Mouse (Mus musculus): Measurements from ENCODE around the gene Txndc2.
"Not testable (repeated sequence)": the region's sequence is repeated elsewhere in the genome, so short reads cannot be mapped to it uniquely, and the experiment has no call there.

Txndc2 gene

DNA sequence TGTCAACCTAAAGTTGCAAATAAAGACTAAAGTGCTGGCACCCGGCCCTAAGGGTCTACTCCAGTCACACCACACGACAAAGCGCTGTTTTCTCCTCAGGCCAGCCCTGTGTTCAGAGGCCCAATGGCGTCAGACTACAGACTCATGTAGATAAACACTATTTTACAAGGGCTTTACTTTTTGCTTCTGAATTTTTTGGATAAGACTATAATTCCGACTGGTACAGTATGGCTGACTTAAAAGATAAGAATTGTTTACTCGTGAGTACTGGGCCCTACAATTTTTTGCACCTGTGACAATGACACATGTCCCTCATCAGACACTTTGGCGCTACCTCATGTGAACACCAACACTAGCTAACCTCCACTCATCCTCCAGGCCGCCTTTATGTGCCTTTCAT is 14.1 kb upstream of the Txndc2 start:
- DNase-seq (ENCODE audit: low spot score in 2 of 2): no peak

GRCm38 (mm10) chr17:65655608-65656007 is 13.6 kb upstream of the Txndc2 start:
- no peak for DNase-seq (ENCODE audit: low spot score in 2 of 2)

DNA sequence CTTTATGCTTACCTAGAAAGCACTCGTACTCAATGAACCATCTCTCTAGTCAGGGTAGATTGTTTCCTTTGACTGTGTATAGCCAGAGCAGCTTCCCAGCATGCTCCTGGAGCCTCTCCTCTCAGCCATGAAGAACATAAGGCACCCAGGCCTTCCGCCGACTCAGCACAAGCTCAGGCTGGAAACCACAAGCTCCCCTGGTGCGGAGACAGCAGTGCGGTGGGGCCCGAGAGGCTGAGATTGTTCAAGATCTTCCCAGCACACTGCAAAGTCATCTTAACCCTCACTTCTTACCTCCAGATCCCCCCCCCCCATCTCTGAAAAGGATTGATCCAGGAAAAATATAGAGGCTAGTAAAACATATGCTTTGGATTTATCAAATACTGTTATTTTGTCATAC is 8.6 kb upstream of the Txndc2 start:
- DNase-seq (ENCODE audit: low spot score in 2 of 2): no peak

DNA sequence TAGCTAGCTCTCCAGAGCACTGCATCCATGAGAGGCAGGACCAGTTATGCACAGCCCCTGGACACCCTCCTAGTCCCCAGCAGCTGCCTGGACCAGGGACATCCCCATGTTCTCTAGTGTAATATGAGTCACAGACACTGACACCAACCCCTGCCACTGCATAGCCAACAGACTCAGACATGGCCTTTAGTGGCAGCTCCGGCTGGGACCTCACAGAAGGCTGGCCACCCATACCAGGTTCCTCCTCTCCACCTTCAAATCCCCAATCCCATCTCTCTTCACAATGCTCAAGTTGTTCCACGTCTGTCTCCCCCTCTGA is 7.2 kb upstream of the Txndc2 start:
- DNase-seq (ENCODE audit: low spot score in 2 of 2): no peak

- DNase-seq (ENCODE audit: low spot score in 2 of 2): no peak
Measured at GRCm38 (mm10) chr17:65648371-65649174, 6.6 kb upstream of the Txndc2 start.

DNA sequence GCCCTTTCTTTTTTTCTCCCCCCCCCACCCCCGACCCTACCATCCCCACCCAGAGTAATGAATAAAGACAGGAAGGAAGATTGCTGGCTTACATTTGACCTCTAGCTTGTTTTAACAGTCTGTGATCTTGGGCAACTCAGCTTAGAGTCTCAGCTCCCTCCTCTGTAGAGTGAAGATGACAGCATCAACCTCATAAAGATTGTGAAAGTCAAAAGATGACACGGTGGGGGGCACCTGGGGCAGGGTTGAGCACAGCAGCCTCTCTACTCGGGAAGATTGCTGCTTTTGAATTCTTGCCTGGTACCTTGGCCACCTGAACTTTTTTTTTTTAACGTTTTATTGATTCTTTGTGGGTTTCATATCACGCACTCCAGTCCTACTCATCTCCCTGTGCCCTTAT is 6.0 kb upstream of the Txndc2 start:
- DNase-seq (ENCODE audit: low spot score in 2 of 2): no peak

DNA sequence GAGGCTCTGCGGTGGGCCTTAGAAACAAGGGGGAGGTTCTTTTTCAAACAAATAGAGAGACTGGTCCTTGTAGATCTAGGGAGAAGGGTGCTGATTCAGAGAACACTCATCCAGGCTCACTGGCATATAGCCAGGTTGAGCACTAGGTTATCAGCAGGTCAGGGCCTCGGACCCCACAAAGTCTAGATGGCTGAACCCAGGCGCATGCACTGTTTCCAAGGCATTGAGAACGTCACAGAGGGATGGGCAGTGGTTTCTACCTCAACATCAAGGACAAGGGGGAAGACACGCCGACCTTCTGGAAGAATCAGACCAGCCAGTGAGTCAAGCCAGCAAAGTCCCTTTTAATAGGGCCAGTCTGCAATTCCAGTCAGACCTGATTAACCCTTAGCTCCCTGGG is 5.3 kb upstream of the Txndc2 start:
- no peak for DNase-seq (ENCODE audit: low spot score in 2 of 2)

DNA sequence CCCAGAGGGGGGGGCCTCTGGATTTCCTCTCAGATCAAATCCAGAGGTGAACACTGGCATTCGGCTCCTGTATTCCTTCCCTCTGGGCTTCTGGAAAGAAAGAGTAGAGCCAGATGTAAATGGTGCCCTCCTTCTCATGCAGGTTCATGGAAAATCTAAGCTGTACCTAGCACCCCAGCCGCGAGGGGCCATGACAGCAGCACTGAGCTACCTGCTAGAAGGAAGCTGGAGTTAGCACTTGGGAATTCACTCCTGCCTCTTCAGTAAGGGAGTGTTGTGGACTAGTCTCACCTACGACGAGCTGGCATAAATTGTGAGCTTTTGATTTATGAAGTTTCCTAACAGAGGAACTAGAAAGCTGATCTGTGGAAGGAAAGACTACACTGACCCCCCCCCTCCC is 1.6 kb upstream of the Txndc2 start:
- DNase-seq (ENCODE audit: low spot score in 2 of 2): no peak

GRCm38 (mm10) chr17:65643051-65643521 is 1.1 kb upstream of the Txndc2 start:
- DNase-seq (ENCODE audit: low spot score in 2 of 2): peak; percentile 66 to 81

DNA sequence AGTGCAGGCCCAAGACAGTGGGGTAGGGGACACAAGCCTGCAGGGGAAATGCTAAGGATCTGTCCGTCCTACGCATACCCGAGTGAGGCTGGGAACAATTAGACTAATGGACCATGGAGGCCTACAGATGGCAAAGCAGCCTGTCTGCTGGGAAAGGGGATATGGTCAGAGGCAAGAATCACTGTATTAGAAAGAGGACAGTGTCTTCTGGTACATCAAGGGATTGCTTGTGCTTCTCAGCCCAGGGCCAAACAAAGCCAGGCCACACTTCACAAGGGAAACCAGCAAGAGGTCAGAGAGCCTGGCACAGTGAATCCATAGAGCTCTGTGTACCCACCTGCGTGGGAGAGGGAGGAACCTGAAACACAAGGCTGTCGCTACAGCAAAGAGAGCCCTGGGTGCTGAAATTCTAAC is 617 bp upstream of the Txndc2 start:
- no peak for DNase-seq (ENCODE audit: low spot score in 2 of 2)

DNA sequence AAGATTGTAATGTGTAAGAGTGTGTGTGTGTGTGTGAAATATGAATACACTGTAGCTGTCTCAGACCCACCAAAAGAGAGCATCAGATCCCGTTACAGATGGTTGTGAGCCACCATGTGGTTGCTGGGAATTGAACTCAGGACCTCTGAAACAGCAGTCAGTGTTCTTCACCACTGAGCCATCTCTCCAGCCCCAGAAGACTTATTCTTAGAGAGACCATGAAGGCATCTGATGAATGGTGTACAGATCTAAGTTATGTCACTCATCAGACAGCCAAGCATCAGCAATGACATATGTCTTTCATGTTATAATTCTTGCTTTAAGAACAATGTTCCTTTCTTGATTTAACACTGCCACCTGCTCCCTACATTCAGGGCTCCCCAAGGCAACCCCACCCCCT is 2.8 kb downstream of the Txndc2 start:
- DNase-seq (ENCODE audit: low spot score in 2 of 2): no peak

- no peak for DNase-seq (ENCODE audit: low spot score in 2 of 2)
Measured at GRCm38 (mm10) chr17:65635715-65636360, 6.1 kb downstream of the Txndc2 start.

DNA sequence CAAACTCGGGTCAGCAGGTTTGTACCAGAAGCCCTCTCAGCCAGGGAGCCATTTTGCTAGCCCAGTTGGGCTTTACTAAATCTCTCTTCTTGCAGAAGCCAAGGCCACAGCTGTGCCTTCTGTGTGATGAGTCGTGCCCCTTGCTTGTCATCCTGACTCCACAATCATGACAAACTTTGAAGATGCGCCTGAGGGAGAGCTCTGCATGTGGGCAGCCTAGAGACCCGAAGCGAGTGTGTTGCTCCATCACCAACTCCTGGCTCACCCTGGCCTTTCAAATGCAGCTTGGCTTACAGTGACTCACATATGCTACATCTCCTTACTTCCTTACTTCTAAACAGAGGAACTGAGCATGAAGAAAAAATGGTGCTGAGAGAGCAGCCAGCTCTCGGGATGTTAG is 12.0 kb downstream of the Txndc2 start:
- no peak for DNase-seq (ENCODE audit: low spot score in 2 of 2)

DNA sequence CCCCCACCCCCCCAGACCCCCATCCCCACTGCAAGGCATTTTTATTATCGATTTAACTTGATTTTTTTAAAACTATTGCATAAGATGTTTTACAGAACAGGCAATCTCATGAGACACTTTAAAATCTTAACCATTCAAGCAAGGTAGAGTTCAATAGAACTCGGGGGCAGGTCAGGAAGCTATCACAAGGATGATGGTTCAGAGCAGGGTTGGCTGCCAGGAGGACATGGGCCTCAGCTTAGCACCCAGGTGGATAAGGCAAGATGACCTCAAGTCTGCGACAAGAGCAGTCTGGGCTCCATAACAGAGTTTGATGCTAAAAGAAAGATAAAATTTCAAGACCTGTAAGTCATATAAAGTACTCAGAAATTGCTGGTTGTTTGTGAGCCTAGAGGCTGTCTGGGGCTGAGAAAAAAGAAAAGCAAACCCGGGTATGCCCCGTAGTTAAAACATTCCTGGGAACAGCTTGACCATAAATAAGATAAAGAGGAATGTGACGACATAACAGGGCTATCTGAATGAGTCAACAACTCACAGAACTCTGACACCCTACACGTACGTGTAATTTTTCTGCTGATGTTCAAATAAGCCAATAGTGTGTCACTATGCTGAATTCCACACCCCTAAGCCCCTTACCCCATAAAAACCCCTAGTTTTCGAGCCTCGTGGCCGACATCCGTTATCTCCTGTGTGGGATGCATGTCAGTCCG is 13.0 kb downstream of the Txndc2 start:
- DNase-seq (ENCODE audit: low spot score in 2 of 2): not testable (repeated sequence)

DNA sequence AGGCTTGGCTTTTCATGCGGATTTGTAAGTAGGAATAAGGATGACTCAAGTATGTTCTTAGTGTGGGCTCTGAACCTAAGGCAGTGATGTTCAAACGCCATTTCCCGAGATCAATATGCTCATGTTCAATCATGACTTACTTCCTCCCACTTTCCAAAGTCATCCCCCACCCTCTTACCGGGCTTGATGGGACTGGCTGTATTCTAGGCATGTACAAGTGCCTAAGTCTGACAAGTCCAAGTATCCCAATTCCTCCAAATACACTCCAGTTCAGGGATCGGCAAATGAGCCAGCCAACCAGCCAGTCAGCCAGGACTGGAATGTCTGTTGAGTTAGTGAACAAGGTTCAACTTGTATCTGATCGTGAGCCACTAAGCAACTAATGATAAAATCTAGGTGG is 15.7 kb downstream of the Txndc2 start:
- DNase-seq (ENCODE audit: low spot score in 2 of 2): no peak

- DNase-seq (ENCODE audit: low spot score in 2 of 2): no peak
Measured at GRCm38 (mm10) chr17:65625563-65625962, 16.4 kb downstream of the Txndc2 start.

DNA sequence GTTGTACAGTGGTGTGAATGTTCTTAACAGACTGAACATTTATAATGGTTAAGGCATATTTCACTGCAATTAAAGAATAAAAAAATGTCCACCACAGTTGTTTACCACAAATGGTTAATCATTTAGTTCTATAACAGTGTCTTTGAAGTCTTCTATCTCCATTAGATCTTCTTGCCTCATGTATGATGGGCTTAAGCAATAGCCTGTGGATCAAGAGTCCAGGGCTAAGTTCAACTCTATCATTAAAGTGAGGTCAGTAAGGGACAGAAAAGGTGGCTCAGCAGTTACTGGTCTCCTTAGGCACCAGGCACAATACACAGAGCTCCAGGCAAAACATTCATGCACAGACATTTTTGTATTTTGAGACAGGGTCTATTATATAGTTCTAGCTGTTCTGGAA is 18.8 kb downstream of the Txndc2 start:
- DNase-seq (ENCODE audit: low spot score in 2 of 2): no peak

DNA sequence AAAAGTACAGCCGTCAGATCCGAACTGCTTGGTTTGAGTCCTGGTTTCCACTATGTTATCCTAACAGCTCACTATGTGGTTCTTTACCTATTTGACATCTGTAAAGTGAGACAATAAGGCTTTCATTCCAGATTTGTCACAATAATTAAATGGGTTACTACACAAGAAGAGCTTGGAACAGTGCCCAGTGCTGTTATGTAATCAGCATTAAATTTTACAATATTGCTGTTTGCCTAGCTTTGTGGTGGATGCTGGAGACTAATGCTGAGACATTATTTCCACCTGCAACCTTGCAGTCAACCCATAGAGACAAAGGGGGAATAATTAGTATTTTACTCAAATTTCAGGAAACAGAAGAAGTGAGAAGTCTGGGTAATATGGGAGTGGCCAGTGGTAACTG is 23.5 kb downstream of the Txndc2 start:
- DNase-seq (ENCODE audit: low spot score in 2 of 2): no peak

DNA sequence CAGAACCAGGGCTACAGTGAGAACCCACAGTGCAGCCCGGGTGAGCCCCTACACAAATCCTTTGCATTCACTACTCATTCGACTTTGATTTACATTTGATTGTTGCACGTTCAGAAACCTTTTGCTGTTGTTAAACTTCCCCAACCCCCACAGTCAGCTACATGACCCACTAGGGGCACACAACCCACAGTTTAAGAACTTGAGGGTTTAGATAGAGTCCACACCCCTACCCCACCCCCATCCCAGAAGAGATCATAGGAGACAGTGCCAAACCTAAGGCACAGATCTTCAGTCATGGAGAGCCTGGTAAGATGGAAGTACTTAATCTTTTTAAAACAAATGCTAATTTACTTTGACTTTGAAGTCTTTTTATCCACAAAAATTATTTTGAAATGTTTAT is 26.3 kb downstream of the Txndc2 start:
- DNase-seq (ENCODE audit: low spot score in 2 of 2): no peak

- peak in 1 of 2 experiments; percentile 8 for DNase-seq (ENCODE audit: low spot score in 2 of 2)
Measured at GRCm38 (mm10) chr17:65614431-65614830, 27.5 kb downstream of the Txndc2 start.

- peak; percentile 98 to 99 for DNase-seq (ENCODE audit: low spot score in 2 of 2)
Measured at GRCm38 (mm10) chr17:65613463-65614412, 28.2 kb downstream of the Txndc2 start, which contains the start of gene Vapa. Gene Vapa (minus strand): TSS chr17:65613555.

DNA sequence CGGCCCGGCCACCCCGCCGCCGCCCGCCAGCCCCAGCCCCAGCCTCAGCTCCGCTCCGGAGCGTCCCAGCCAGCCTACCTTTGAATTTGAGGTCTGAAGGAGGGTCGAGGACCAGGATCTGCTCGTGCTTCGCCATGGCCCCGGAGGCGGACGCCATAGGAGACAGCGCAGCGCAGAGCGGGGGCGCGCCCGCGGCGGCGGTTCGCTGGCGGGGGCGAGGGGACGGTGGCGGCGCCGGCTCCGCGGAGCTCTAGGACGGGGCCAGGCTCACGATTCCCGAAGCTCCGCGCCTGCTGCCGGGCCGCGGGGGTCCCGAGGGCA is 28.9 kb downstream of the Txndc2 start:
- DNase-seq (ENCODE audit: low spot score in 2 of 2): no peak
